Mouse (Mus musculus): ENCODE results near the gene Fgf4. TPM values are rescaled to one million over a fixed set of nuclear protein-coding genes. Genes with fewer than 3 reads are reported as not detected.
"Not testable (repeated sequence)": the region's sequence is repeated elsewhere in the genome, so short reads cannot be mapped to it uniquely, and the experiment has no call there.

The Fgf4 gene
- polyA plus RNA-seq, 1 experiment, result not detected

DNA sequence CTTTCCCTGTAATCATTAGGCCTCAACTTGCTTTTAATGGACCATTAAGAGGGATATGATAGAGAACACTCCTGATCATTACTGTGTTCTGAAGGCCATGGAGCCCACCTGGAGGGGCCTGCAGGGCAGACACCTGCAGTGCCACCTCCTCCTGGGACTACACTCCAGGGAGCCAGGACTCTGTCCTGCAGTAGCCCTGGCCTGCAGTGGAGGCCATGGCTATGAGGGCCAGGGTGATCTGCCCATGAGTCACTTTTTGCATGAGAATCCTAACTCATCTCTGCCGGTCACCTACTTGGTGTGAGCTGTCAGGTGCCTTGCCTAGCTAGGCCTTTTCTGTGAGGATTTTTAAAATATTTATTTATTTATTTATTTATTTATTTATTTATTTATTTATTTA, 31.2 kb downstream of the Fgf4 start:
- Histone ChIP-seq H3K27me3 (ENCODE audit: control insufficient read depth) (peaks cover 2% of the 10 kb centered on the region; the same call in 1 of the 2 replicates), H3K9me3 (ENCODE audit: control insufficient read depth, low read length) (no peaks in the 10 kb centered on the region), H3K36me3 (ENCODE audit: control insufficient read depth) (no peaks in the 10 kb centered on the region), H3K4me3 (replicated peaks) (no peak overlapping the region), H3K4me1 (ENCODE audit: control insufficient read depth) (no peaks in the 10 kb centered on the region)
- TF ChIP-seq GATA1 (IDR thresholded peaks at IDR 0.05; ENCODE audit: low read length), result no peak
- no peak for TF ChIP-seq TAL1 (IDR thresholded peaks at IDR 0.05; ENCODE audit: low read length)

DNA sequence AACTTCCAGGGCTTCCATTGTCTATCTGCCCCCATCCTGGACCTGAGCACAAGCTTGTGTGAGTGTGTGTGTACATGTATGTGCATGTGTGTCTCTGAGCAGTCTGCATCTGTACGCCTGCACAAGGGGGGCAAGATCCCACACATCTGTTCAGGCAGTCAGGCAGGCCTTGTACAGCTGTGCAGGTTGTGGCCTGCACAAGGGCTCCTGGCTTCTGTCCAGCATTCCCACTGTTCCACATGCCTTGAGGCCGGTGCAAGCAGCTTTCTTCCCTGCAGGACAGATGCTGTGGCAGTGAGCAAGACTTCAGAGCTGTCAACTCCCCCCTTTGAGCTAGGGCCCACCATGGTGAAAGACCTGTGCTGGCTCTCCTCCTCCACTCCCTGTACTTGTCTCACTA, 35.9 kb downstream of the Fgf4 start:
- Histone ChIP-seq H3K9me3 (ENCODE audit: control insufficient read depth, low read length) (no peaks in the 10 kb centered on the region), H3K36me3 (ENCODE audit: control insufficient read depth) (no peaks in the 10 kb centered on the region), H3K4me1 (ENCODE audit: control insufficient read depth) (no peaks in the 10 kb centered on the region), H3K4me3 (replicated peaks) (no peak overlapping the region), H3K27me3 (ENCODE audit: control insufficient read depth) (peaks cover 9% of the 10 kb centered on the region)
- TF ChIP-seq TAL1 (IDR thresholded peaks at IDR 0.05; ENCODE audit: low read length) (no peak), GATA1 (IDR thresholded peaks at IDR 0.05; ENCODE audit: low read length) (no peak)

DNA sequence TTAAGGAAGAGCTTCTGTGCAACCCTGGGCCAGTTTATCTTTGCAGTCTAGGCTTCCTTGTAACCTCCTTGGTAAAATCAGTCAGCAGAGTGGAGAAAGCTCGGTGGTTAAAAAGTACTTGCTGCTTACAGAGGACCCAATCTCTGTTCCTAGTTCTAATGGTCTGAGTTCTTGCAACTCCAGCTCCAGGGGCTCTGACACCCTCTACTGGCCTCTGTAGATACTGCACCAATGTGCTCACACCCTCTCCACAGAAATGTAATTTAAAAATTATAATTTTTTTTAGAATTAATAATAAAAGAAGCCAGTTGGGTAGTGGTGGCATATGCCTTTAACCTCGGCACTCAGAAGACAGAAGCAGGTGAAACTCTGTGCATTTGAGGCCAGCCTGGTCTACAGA, 40.5 kb downstream of the Fgf4 start:
- H3K9me3 ChIP-seq (ENCODE audit: control insufficient read depth, low read length), result no peaks in the 10 kb centered on the region
- peaks cover 36% of the 10 kb centered on the region for H3K27me3 ChIP-seq (ENCODE audit: control insufficient read depth)
- no peaks in the 10 kb centered on the region for H3K4me1 ChIP-seq (ENCODE audit: control insufficient read depth)
- H3K36me3 ChIP-seq (ENCODE audit: control insufficient read depth), result no peaks in the 10 kb centered on the region
- H3K4me3 ChIP-seq (replicated peaks), result no peak overlapping the region
- no peak for TF ChIP-seq TAL1 (IDR thresholded peaks at IDR 0.05; ENCODE audit: low read length)
- TF ChIP-seq GATA1 (IDR thresholded peaks at IDR 0.05; ENCODE audit: low read length), result no peak

DNA sequence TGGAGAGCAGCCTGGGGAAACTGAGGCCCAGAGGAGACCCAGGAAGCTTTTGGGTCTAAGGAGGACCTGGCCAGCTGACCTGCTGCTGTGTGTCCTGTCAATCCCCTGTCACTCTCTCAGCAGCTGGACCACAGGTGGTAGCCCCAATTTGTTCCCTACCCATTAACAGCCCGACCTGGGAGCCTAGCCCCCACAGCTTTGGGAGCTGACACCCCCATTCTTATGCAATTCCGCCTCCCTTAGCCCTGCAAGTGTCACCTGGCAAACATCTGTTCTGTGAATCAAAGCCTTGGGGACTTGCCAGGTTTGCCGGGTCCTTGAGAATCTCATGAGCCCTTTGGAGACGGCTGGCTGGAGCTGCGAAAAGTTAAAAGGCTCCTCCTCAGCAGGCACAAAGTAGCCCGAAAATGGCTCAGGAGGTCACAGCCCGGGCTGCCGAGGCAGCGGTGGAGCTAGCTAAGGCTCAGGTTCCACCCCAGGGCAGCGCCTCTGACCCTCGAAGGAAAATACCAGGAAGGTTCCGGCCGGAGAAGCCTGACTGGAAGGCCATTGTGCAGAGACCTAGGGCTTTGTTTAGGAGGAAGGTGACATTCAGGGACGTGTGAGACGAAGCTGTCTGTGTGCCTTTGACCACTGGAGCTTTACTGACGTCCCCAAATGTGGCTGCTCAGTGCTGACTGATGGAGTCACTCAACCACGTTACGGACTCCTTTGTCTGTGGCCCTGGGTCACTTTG, 41.6 kb downstream of the Fgf4 start:
- TF ChIP-seq TAL1 (IDR thresholded peaks at IDR 0.05; ENCODE audit: low read length) (no peak), GATA1 (IDR thresholded peaks at IDR 0.05; ENCODE audit: low read length) (no peak)
- H3K4me3 ChIP-seq (replicated peaks), result no peak overlapping the region
- peaks cover 38% of the 10 kb centered on the region for H3K27me3 ChIP-seq (ENCODE audit: control insufficient read depth)
- no peaks in the 10 kb centered on the region for H3K9me3 ChIP-seq (ENCODE audit: control insufficient read depth, low read length)
- no peaks in the 10 kb centered on the region for H3K36me3 ChIP-seq (ENCODE audit: control insufficient read depth)
- no peaks in the 10 kb centered on the region for H3K4me1 ChIP-seq (ENCODE audit: control insufficient read depth)

DNA sequence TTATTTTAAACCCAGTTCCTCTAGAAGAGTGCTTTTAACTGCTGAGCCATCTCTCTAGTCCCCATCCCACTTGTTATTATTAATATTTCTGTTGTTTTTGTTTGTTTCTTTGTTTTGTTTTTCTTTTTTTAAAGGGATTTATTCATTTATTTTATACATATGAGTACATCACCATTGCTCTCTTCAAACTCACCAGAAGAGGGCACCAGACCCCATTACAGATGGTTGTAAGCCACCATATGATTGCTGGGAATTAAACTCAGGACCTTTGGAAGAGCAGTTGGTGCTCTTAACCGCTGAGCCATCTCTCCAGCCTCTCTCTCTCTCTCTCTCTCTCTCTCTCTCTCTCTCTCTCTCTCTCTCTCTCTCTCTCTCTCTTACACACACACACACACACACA, 43.5 kb downstream of the Fgf4 start:
- H3K4me3 ChIP-seq (replicated peaks); H3K9me3 ChIP-seq (ENCODE audit: control insufficient read depth, low read length); H3K36me3 ChIP-seq (ENCODE audit: control insufficient read depth): not testable (repeated sequence)
- Histone ChIP-seq H3K27me3 (ENCODE audit: control insufficient read depth) (peaks cover 51% of the 10 kb centered on the region), H3K4me1 (ENCODE audit: control insufficient read depth) (peaks cover 11% of the 10 kb centered on the region)

DNA sequence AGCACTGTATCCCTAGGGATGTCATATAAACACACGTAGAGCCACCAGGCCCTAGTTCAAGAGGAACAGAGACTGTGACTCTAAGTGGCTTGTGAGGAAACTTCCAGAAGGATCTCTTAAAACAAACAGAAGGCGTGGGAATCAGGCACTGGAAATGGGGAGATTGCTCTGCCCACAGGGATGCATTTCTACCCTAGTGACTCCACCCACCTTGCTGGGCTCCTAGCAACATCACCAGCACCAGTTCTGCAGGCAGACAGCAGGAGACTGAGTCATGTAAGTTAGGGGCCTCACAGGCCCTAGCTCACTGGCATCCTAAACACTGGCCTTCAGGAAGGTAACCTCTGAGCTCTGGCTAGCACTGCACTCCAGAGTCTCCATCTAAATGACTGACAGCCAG, 44.7 kb downstream of the Fgf4 start:
- Histone ChIP-seq H3K4me1 (ENCODE audit: control insufficient read depth) (peaks cover 22% of the 10 kb centered on the region), H3K4me3 (replicated peaks) (no peak overlapping the region), H3K27me3 (ENCODE audit: control insufficient read depth) (peaks cover 63% of the 10 kb centered on the region), H3K36me3 (ENCODE audit: control insufficient read depth) (no peaks in the 10 kb centered on the region), H3K9me3 (ENCODE audit: control insufficient read depth, low read length) (peaks cover 5% of the 10 kb centered on the region; the same call in 1 of the 2 replicates)
- no peak for TF ChIP-seq TAL1 (IDR thresholded peaks at IDR 0.05; ENCODE audit: low read length)
- TF ChIP-seq GATA1 (IDR thresholded peaks at IDR 0.05; ENCODE audit: low read length), result no peak

DNA sequence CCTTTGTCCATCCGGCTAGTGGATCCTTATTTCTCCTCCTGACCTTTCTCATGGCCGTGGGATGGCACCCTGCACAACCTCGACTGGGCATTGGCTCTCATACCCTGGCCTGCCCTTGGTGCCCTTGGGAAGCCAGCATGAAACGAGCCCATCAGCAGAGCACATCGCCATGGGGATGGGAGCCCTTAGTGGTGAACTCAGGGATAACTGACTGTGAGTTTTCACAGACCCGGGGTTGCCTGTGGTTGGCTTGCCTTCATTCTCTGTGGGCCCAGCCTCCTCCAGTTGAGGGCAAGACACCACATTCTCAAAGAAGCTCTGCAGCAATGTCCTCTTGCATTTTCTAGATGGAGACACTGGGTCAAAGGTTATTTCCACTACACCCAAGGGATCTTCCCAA, 45.2 kb downstream of the Fgf4 start:
- H3K4me3 ChIP-seq (replicated peaks), result no peak overlapping the region
- H3K36me3 ChIP-seq (ENCODE audit: control insufficient read depth), result no peaks in the 10 kb centered on the region
- peaks cover 24% of the 10 kb centered on the region for H3K4me1 ChIP-seq (ENCODE audit: control insufficient read depth)
- no peak for TF ChIP-seq TAL1 (IDR thresholded peaks at IDR 0.05; ENCODE audit: low read length)
- no peak for TF ChIP-seq GATA1 (IDR thresholded peaks at IDR 0.05; ENCODE audit: low read length)
- peaks cover 63% of the 10 kb centered on the region for H3K27me3 ChIP-seq (ENCODE audit: control insufficient read depth)
- peaks cover 8% of the 10 kb centered on the region; the same call in 1 of the 2 replicates for H3K9me3 ChIP-seq (ENCODE audit: control insufficient read depth, low read length)

DNA sequence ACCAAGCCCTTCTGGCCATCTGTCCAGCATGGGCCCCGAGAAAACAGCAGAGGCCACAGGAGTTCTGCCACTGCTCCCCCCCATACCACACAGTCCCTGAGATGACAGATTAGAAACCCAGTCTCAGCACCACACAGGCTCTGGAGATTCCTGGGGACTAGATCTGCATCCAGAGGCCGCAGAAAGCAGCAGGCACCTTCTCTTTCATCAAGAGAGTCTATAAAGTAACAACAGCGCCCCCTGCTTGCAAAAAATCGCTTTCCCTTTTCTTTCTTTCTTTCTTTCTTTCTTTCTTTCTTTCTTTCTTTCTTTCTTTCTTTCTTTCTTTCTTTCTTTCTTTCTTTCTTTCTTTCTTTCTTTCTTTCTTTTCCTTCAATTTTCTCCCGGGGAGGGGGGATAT, 47.0 kb downstream of the Fgf4 start:
- Histone ChIP-seq H3K9me3 (ENCODE audit: control insufficient read depth, low read length) (peaks cover 8% of the 10 kb centered on the region; the same call in 1 of the 2 replicates), H3K4me1 (ENCODE audit: control insufficient read depth) (peaks cover 24% of the 10 kb centered on the region), H3K4me3 (replicated peaks) (no peak overlapping the region), H3K36me3 (ENCODE audit: control insufficient read depth) (no peaks in the 10 kb centered on the region), H3K27me3 (ENCODE audit: control insufficient read depth) (peaks cover 67% of the 10 kb centered on the region)
- TF ChIP-seq TAL1 (IDR thresholded peaks at IDR 0.05; ENCODE audit: low read length) (no peak), GATA1 (IDR thresholded peaks at IDR 0.05; ENCODE audit: low read length) (no peak)

DNA sequence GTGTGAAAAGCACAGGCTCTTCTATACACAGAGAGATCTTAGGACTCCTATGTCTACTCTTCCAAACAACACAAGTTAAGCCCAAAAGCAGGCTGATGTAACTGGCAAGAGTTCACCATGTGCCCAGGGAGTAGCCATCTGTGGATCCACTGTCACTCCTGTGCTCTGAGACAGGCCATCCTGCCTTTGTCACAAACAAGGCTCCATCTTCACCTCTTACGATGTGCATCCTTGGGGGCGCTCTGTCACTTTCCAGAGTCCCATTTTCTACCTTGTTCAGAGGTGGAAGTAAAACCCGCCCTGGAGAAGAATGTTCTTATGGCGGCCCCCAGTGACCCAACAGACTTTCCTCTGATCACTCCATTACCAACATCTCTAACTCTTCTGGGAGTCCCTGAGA, 47.5 kb downstream of the Fgf4 start:
- TF ChIP-seq GATA1 (IDR thresholded peaks at IDR 0.05; ENCODE audit: low read length) (no peak), TAL1 (IDR thresholded peaks at IDR 0.05; ENCODE audit: low read length) (no peak)
- H3K4me1 ChIP-seq (ENCODE audit: control insufficient read depth), result peaks cover 24% of the 10 kb centered on the region
- H3K36me3 ChIP-seq (ENCODE audit: control insufficient read depth), result no peaks in the 10 kb centered on the region
- H3K9me3 ChIP-seq (ENCODE audit: control insufficient read depth, low read length), result peaks cover 8% of the 10 kb centered on the region; the same call in 1 of the 2 replicates
- H3K4me3 ChIP-seq (replicated peaks), result no peak overlapping the region
- H3K27me3 ChIP-seq (ENCODE audit: control insufficient read depth), result peaks cover 67% of the 10 kb centered on the region

All from erythroblast, embryonic 14.5 days (primary cell).